Mouse (Mus musculus) left cerebral cortex, adult 6 months (tissue): ENCODE results near the gene Rab7. TPM values are rescaled to one million over a fixed set of nuclear protein-coding genes. Genes with fewer than 3 reads are reported as not detected.

ENCODE experiments used
- long read RNA-seq, 2 experiments: library from polyadenylated mRNA; unstranded; transcript quantifications; one replicate each; pipeline ENCODE4 v2.0.0; 2019 to 2020
- polyA plus RNA-seq: library from polyadenylated mRNA; unstranded; fragments of <200 nt; fragmentation: Nextera tagmentation; gene quantifications from 2 replicates; pipeline ENCODE4 v1.2.3, GENCODE M21; 2021

The Rab7 gene
- 324 and 362 TPM in 2 replicates for polyA plus RNA-seq
- long read RNA-seq, experiment 1, transcript Rab7-205 (6 exons, 2,159 nt) = major isoform, 2,205 of 2,442 reads
- long read RNA-seq, experiment 1, partial matches to known transcripts = 94 of 2,442 reads
- long read RNA-seq, experiment 1, other reads (novel, unspliced or antisense) = 142 of 2,442 reads
- long read RNA-seq, experiment 2, transcript Rab7-205 (6 exons, 2,159 nt) = major isoform, 422 of 510 reads
- long read RNA-seq, experiment 2, partial matches to known transcripts = 25 of 510 reads
- long read RNA-seq, experiment 2, other reads (novel, unspliced or antisense) = 63 of 510 reads

DNA sequence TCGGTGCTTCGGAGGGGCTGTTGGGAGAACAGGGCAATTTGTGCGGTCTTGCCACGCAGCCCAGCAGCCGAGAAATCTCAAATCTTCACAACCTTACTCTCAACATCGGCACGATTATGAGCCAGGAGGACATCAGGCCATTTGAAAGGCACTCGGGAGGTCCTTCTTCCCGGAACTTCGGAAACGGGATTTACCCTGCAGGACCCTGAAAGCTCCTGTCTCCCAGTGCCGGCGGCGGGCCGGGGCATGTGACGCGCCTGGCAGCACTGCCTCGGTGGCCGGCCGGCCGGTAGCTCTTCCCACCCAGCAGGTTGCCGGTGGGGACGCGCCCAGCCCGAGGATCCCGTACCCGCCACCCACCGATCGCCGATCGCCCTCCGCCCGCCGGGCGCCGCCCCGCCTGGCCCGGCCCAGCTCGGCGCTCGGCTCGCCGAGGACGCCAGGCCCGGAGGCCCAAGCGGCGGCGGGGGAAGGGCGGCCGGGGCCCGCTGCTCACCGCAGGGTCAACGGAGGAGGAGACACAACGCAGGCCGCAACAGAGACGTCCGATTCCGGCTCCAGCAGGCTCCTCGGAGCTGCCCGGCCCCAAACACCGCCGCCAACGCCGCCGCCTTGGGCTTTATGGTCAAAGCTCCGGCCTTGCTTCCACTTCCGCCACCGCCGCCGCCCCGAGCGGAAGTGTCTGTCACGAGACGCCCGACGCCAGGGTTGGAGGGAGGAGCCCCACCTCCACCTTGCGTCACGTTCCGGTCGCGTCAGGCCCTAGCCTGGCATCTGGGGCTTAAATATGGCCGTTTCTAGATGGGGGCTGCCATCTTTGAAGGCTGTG is at the start of gene Rab7:
Gene Rab7, minus strand, starts transcription at position 694 of the 829 bp plus-strand sequence.

DNA sequence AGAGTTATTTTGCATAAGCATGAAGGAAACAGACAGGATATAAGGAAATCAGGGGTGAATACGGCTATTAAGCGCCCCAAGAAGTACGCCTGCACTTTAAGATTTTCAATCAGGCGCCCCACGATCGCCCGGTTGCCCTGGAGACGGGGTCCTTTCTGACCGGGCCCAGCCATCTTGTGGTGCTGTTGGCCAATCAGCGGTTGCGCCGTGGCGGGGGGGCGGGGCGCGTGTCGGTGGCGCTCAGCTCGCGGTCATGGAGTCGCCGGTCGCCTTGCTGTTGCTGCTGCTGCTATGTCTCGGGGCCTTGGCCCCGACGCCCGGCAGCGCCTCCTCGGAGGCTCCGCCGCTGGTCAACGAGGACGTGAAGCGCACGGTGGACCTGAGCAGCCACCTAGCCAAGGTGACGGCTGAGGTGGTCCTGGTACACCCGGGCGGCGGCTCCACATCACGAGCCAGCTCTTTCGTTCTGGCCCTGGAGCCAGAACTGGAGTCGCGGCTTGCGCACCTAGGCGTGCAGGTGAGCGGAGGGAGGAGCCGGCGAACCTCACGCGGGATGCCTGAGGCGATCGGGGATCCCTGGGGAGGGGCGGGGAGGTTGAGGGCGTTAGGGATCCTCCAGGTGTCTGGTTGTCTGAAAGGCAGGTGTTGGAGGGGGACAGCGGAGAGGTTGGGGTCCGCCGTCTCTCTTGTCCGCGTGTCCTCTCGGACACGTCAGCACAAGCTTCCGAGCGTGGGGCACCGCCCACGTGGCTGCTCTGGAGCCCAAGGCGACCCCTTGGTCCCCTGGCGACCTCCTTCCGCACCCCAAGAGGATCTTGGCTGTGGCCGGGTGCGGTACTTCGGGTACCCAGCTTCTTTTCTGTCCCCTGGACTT is 39.4 kb upstream of the Rab7 start, which contains the start of gene Rpn1:
Gene Rpn1, plus strand, starts transcription at position 205 of the 874 bp plus-strand sequence.

DNA sequence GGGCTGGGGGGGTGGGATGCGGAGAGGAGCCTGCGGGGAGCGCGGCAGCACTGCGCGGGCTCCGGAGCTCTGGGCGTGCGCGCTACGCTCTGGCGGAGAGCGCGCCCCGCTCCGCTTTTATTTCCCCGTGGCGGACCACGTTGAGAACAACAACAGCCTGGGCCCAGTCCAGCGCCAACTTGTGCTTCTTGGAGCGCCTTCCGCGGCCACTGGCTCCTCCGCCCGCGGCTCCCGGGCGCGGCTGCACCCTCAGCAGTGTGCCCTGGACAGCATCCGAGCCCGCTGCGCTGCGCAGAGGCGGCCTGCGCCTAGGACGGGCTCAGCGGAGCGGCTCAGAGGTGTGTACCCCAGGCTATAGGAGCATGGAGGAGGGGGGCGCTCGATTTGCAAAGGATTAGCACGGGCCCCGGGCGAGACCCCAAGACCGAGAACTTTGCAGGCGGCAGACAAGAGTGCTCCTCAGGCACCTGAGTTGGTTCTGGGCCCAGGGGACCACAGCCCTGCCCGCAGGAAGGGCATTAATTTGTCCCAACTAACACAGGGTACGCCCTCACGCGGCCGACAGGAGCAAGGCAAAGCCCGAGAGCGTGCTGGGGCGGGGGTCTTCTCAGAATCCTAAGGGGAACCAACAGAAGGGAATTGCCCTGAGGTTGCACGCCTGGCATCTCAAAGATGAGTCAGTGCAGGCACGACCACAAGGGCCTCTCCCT is 63.4 kb downstream of the Rab7 start, which contains the start of gene H1fx:
Gene H1fx, minus strand, starts transcription at position 91 of the 710 bp plus-strand sequence.

Other genes starting within 250 kb of the Rab7 start
- gene Rab43, start 233.1 kb downstream of the Rab7 start, polyA plus RNA-seq = 2.2 and 6.5 TPM in 2 replicates
- gene Gm45140, start 209.5 kb downstream of the Rab7 start, polyA plus RNA-seq = 1.0 and 1.5 TPM in 2 replicates
- 17.5 and 25.3 TPM in 2 replicates for gene Isy1, start 206.5 kb downstream of the Rab7 start, polyA plus RNA-seq
- gene Cnbp, start 194.2 kb downstream of the Rab7 start, polyA plus RNA-seq = 531 and 718 TPM in 2 replicates
- gene Copg1, start 157.5 kb downstream of the Rab7 start, polyA plus RNA-seq = 144 and 170 TPM in 2 replicates
- 22.2 and 27.0 TPM in 2 replicates for gene Hmces, start 131.3 kb downstream of the Rab7 start, polyA plus RNA-seq
- 1.7 and 24.2 TPM in 2 replicates for gene H1fx, start 63.6 kb downstream of the Rab7 start, polyA plus RNA-seq
- gene Rpn1, start 39.2 kb upstream of the Rab7 start, polyA plus RNA-seq = 111 and 122 TPM in 2 replicates
- gene Gata2, start 148.6 kb upstream of the Rab7 start, polyA plus RNA-seq = 3.3 and 7.5 TPM in 2 replicates
- not detected in 2 replicates for gene Dnajb8, start 177.0 kb upstream of the Rab7 start, polyA plus RNA-seq